ENCODE assay signal across 8 mouse cellular contexts in genomic region chr10:68724361-68724720, GRCm38 (mm10). TPM values are rescaled to one million over a fixed set of nuclear protein-coding genes. Genes with fewer than 3 reads are reported as not detected.
DNase-seq lines count a peak whose midpoint lies in the region; ATAC-seq and TF ChIP-seq lines count a peak whose summit lies in the region.

No protein-coding gene starts in this region.

- DNase-seq in testis, postnatal 10 days (ENCODE audit: low spot score), result peak; percentile 57
- no peak for DNase-seq in testis, postnatal 14 days (ENCODE audit: low spot score)
- peak; percentile 57 for DNase-seq in embryo, embryonic 11 days
- DNase-seq in heart, postnatal 4 days, result peak; percentile 16
- DNase-seq in limb, embryonic 14.5 days (ENCODE audit: low spot score), result peak; percentile 22
- peak; percentile 8 to 10 for DNase-seq in thymus, postnatal 36 days
- no peak for DNase-seq in c-Kit-positive CD71-positive TER-119-positive erythroid progenitor cells, embryonic 14.5 days (ENCODE audit: low spot score)

- H3K9ac ChIP-seq in limb, embryonic 14.5 days (ENCODE audit: low read depth, low read length, severe bottlenecking), result peak overlapping the region; percentile 79
- H3K9ac ChIP-seq in midbrain, embryonic 15.5 days, result peak overlapping the region; percentile 40; the same call in 1 of the 2 replicates

- H3K27ac ChIP-seq in limb, embryonic 14.5 days (replicated peaks; ENCODE audit: low read depth, low read length), result peak overlapping the region; percentile 70
- no peak overlapping the region for H3K27ac ChIP-seq in midbrain, embryonic 15.5 days

- no peak for TF ChIP-seq POLR2A in limb, embryonic 14.5 days (IDR thresholded peaks at IDR 0.05; ENCODE audit: borderline replicate concordance, extremely low read depth, insufficient read depth, insufficient read length)

- peak overlapping the region; percentile 82 for H3K4me2 ChIP-seq in limb, embryonic 14.5 days (replicated peaks; ENCODE audit: low read depth, low read length, severe bottlenecking)
- peak overlapping the region; percentile 95 for H3K4me2 ChIP-seq in midbrain, embryonic 15.5 days

- peak; percentile 56 for ATAC-seq in limb, embryonic 14.5 days (ENCODE audit: low FRiP score, low read depth)
- ATAC-seq in midbrain, embryonic 15.5 days (replicated peaks), result peak; percentile 78

- H3K4me3 ChIP-seq in limb, embryonic 14.5 days (replicated peaks; ENCODE audit: low read length), result peak overlapping the region; percentile 63
- H3K4me3 ChIP-seq in midbrain, embryonic 15.5 days, result peak overlapping the region; percentile 47

- H3K36me3 ChIP-seq in limb, embryonic 14.5 days (ENCODE audit: control insufficient read depth, insufficient read depth, low read length), result no peaks in the 10 kb centered on the region
- no peaks in the 10 kb centered on the region for H3K36me3 ChIP-seq in midbrain, embryonic 15.5 days (replicated peaks)

- H3K4me1 ChIP-seq in limb, embryonic 14.5 days (ENCODE audit: control insufficient read depth, insufficient read depth, low read length), result peaks cover 23% of the 10 kb centered on the region
- H3K4me1 ChIP-seq in midbrain, embryonic 15.5 days, result peaks cover 15% of the 10 kb centered on the region

- H3K27me3 ChIP-seq in limb, embryonic 14.5 days (ENCODE audit: control insufficient read depth, insufficient read depth, low read length), result no peaks in the 10 kb centered on the region
- H3K27me3 ChIP-seq in midbrain, embryonic 15.5 days (replicated peaks), result peaks cover 4% of the 10 kb centered on the region

- 0% methylated on average over 11 of the region's 11 CpGs for WGBS in limb, embryonic 14.5 days
- 0% methylated on average over 11 of the region's 11 CpGs for WGBS in midbrain, embryonic 15.5 days

- H3K9me3 ChIP-seq in limb, embryonic 14.5 days (ENCODE audit: control insufficient read depth, low read length), result no peaks in the 10 kb centered on the region
- H3K9me3 ChIP-seq in midbrain, embryonic 15.5 days, result no peaks in the 10 kb centered on the region

RNA-seq across cellular contexts. Expression of gene Tmem26, which starts 0.9 kb away (rescaled TPM):
- total RNA-seq in heart, postnatal 4 days (2021), result 1 to 10 TPM; 2.1 to 2.2 TPM
- 29.4 and 37.0 TPM in 2 replicates for polyA plus RNA-seq in limb, embryonic 14.5 days (2012; rRNA removed)
- 59.6 and 74.3 TPM in 2 replicates for polyA plus RNA-seq in limb, embryonic 14.5 days (2014; fragmentation: Nextera tagmentation; extraction: Ambion mirVana)
- polyA plus RNA-seq in midbrain, embryonic 15.5 days (2015; fragmentation: Nextera tagmentation; extraction: Ambion mirVana), result 4.9 and 5.2 TPM in 2 replicates

Comparison
In these comparisons a context has a peak if more than half of its experiments do, and no peak if none do; other contexts are left out.
1. DNase-seq: peak in testis, postnatal 10 days (single experiment), embryo, embryonic 11 days (single experiment), heart, postnatal 4 days (single experiment), limb, embryonic 14.5 days (single experiment) and thymus, postnatal 36 days (2 of 2); none in testis, postnatal 14 days (single experiment) and c-Kit-positive CD71-positive TER-119-positive erythroid progenitor cells, embryonic 14.5 days (single experiment).